Mouse (Mus musculus) embryonic fibroblast, embryonic 13.5 days (primary cell): ENCODE measurements around the gene Nemp1. TPM values are rescaled to one million over a fixed set of nuclear protein-coding genes. Genes with fewer than 3 reads are reported as not detected.

Experiments
- H3K27ac ChIP-seq: 2 replicates; pipeline ENCODE4 v1.5.1; 2012; ENCODE audit warnings: low read length, control low read depth, inconsistent platforms; ENCODE audit not compliant: insufficient read depth
- H3K4me1 ChIP-seq: 2 replicates; pipeline ENCODE4 v1.6.1; 2011; ENCODE audit warnings: low read length; ENCODE audit not compliant: control insufficient read depth, insufficient read depth
- H3K4me3 ChIP-seq: 2 replicates; pipeline ENCODE4 v1.5.1; 2011; ENCODE audit warnings: mild to moderate bottlenecking, control low read depth, low read length; ENCODE audit not compliant: insufficient read depth
- CTCF ChIP-seq: IDR thresholded peaks from 2 replicates; pipeline ENCODE4 v1.5.1; 2011; ENCODE audit warnings: mild to moderate bottlenecking, control low read depth, low read length, moderate library complexity, borderline replicate concordance; ENCODE audit not compliant: insufficient read depth
- POLR2A ChIP-seq: IDR thresholded peaks from 2 replicates; pipeline ENCODE4 v1.6.1; 2011; ENCODE audit warnings: low read depth, mild to moderate bottlenecking, control low read depth, low read length, moderate library complexity
- polyA plus RNA-seq: library from polyadenylated mRNA; stranded (reverse); fragments of >200 nt; gene quantifications from 2 replicates; pipeline ENCODE4 v1.2.4, GENCODE M21; 2011; ENCODE audit warnings: low read depth; ENCODE audit not compliant: missing spikeins, insufficient read length

Gene Nemp1
- polyA plus RNA-seq, 1 experiment, result 10.6 TPM

DNA sequence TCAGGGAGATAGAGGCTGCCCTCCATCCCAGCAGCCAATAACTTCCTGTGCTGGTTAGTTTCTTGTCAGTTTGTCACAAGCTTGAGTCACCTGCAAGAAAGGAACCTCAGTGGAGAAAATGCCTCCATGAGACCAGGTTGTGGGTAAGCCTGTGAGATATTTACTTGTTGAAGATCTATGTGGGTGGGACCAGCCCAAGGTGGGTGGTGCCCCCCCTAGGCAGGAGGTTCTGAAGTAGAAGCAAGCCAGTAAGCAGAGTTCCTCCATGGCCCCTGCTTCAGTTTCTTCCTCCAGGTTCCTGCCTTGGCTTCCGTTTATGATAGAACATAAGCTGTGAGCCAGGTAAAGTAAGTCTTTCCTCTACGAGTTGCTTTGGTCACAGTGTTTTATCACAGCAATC, 69.6 kb downstream of the Nemp1 start:
- H3K4me1 ChIP-seq, result no peaks in the 10 kb centered on the region
- TF ChIP-seq CTCF, result no peak
- no peak for TF ChIP-seq POLR2A

DNA sequence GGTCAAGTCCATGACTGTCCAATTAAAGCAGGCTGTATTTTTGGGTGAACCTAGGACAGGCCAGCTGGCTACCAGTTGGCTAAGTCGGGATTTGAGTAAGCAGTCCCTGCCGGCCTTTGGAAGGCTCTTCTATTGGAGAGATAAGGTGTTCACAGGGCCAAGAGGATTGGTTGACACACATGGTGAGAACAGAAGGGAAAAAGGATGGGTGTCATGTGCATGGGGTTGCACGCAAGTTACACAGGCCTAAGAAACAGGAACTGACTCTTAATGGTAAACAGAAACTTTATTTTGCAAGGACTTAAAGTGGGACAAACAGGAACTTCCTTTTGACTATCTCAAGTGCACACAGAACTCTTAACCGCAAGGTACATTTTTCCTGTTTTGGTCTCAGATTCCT, 70.2 kb downstream of the Nemp1 start:
- Histone ChIP-seq H3K4me3 (no peak overlapping the region), H3K4me1 (no peaks in the 10 kb centered on the region), H3K27ac (no peak overlapping the region)
- TF ChIP-seq POLR2A, result no peak
- no peak for TF ChIP-seq CTCF

More for the DNA sequence above, 69.6 kb downstream of the Nemp1 start:
- Histone ChIP-seq H3K4me3 (no peak overlapping the region), H3K27ac (no peak overlapping the region)

DNA sequence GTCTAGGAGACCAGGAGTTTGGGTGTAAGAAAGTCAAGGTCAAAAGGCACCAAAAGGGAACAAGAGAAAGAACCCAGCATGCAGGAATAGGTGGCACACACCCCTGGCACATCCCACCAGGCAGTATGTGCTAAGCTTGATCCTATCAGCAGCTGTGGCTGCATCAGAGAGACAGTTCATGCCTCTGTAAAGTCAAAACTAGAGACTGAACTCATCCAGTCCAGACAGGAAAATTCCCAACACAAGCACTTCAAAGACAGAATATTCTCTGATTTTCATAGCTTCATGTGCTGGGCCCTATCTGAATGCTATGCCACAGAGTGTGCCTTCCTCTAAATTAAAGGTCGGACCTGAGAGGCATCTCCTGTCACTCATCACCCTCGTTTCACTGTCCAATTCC, 70.9 kb downstream of the Nemp1 start:
- Histone ChIP-seq H3K27ac (no peak overlapping the region), H3K4me1 (no peaks in the 10 kb centered on the region), H3K4me3 (no peak overlapping the region)
- TF ChIP-seq POLR2A, result no peak
- no peak for TF ChIP-seq CTCF

DNA sequence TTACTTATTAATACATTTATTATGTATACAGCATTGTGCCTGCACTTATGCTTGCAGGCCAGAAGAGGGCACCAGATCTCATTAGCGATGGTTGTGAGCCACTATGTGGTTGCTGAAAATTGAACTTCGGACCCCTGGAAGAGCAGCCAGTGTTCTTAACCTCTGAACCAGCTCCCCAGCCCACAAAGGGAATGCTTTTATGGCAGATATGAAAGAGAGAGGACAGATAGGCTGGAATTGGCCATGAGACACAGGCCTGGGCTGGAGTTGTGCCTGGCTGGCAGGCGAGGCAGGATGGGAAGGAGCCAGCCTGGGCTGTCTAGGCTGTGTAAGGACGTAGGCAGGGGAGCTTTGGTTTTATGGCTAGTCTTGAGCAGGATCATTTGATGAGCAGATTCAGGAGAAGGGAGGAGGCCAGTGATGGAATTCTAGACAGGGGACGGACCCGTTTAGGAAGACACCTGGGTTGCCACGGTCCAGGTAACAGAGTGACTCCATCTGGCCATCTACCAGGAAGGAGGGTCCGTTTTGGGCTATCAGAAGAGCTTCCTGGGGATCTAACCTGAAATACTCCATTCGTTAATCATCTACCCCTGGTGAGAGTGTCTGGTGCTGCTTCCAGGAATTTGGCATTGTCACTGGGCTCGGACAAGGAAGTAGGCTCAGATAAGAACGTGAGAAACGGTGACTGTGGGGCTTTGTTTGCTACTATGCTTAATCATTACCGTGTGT, 71.6 kb downstream of the Nemp1 start:
- no peak overlapping the region for H3K4me3 ChIP-seq
- no peak for TF ChIP-seq POLR2A
- peak; percentile 58; the same call in 1 of the 2 replicates for TF ChIP-seq CTCF
- no peaks in the 10 kb centered on the region for H3K4me1 ChIP-seq
- no peak overlapping the region for H3K27ac ChIP-seq

DNA sequence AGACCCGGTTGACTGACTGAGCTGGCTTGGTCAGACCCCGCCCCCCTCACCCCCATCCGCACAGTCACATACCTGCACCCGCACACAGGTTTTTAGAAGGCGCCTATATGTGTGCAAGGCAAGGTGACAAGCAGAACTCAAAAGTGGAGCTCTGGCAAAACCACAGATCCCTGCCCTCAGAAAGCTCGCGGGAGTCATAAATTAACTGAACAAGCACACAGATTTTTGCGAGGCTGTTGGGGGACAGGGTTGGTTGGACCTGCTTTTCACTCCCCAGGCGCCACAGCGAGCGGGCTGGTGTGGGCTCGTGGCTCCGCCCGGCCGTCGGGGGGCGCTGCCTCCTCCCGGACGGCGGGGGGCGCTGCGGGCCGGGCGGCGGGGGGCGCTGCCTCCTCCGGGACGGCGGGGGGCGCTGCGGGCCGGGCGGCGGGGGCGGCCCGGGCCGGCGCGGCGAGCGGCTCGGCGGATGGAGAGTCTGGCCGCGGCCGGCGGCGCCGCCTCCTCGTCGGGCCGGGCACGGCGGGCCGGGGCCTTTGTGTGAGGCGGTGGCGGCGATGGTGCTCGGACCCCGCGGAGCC, 72.5 kb downstream of the Nemp1 start, which contains the start of gene Zbtb39:
Gene Zbtb39, plus strand, starts transcription at position 456 of the 578 bp plus-strand sequence.
- TF ChIP-seq POLR2A (peak; percentile 51; the same call in 1 of the 2 replicates), CTCF (0 out of 2 replicates have a peak, but pooled peaks have one; percentile 17)
- no peaks in the 10 kb centered on the region for H3K4me1 ChIP-seq
- peak within 1 kb of the TSS; percentile 63 for H3K4me3 ChIP-seq

DNA sequence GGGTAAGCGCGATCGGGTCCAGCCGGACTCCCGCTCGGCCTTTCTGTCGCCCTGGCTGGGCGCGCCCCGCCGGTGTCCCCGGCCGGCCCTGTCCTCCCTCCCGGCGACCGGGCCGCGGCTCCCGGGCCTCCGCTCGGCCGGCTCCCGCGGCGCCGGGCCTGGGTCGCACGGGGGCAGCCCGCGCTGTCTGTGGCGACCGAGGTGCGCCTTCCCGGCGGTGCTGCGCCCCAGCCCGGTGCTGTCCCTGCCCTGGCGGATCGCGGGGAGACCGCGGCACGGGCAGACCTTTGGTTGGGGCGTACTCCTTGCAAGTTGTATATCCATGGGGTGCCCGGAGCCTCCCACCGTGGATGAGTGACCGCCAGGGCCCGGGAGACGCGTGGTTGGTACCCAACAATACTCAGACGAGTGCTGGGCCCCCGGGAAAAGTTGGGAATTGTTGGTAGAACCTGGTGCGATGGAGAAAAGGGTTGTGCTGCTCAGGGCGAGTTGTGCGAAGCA, 73.0 kb downstream of the Nemp1 start:
- no peak overlapping the region for H3K27ac ChIP-seq
- no peak for TF ChIP-seq CTCF
- TF ChIP-seq POLR2A, result no peak
- H3K4me3 ChIP-seq, result peak overlapping the region; percentile 63
- no peaks in the 10 kb centered on the region for H3K4me1 ChIP-seq

More for the DNA sequence above, 72.5 kb downstream of the Nemp1 start, which contains the start of gene Zbtb39:
- no peak within 1 kb of the TSS for H3K27ac ChIP-seq

DNA sequence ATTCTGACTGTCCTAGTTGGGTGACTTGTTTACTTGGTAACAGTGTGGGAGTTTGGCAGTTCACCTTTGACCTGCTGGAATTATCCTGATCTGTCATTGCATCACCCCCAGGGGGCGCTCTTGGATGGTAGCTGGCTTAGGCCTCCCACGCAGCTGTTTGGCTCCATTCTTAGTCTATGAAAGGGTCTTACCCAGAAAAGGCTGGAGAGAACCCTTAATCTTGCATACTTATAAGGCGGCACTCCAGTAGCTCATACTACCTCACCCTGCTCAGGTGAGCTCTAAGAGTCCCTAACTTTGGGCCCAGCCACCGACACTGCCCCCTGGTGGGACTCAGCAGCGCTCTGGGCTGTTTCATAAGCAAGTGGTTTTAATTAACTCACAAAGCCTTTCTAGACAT, 78.0 kb downstream of the Nemp1 start:
- Histone ChIP-seq H3K27ac (no peak overlapping the region), H3K4me1 (no peaks in the 10 kb centered on the region), H3K4me3 (no peak overlapping the region)
- 0 out of 2 replicates have a peak, but pooled peaks have one; percentile 22 for TF ChIP-seq CTCF
- no peak for TF ChIP-seq POLR2A

DNA sequence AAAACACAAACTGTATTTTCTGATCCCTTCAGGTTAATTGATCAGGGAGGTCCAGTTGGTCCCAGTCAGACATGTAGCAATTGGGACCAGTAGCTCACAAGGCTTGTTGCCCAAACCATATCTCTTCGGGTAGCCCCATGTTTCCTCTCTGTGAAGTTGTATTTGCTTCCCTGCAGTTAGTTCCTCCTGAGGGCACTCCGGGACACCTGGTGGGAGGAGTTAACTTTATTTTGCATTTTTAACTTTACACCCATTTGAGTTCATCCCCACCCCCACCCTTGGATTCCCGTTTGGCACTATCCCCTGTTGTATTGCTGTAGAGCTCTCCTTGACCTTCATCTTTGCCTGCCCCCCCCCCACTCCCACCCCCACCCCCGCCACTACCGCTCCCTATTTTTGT, 79.2 kb downstream of the Nemp1 start:
- Histone ChIP-seq H3K4me1 (no peaks in the 10 kb centered on the region), H3K4me3 (no peak overlapping the region), H3K27ac (no peak overlapping the region)
- TF ChIP-seq CTCF, result no peak
- TF ChIP-seq POLR2A, result no peak

DNA sequence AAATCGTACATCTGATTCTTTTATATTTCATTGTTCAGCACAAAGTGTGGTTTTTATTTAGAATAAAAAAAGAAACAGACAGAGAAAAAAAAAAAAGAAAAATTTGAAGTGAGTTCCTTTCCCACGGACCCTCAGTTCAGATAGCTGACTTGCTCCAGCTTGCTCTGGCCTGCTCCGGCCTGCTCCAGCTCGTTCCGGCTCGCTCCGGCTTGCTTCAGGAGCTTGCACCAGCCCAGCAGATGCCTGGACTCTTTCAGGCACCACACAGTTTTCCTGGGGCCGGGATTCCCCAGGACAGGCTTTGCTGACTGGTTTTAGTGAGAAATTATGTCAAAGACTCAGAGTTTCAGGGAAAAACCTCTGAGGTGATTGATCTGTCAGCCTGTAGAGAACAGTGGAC, 80.6 kb downstream of the Nemp1 start:
- H3K4me1 ChIP-seq, result no peaks in the 10 kb centered on the region
- H3K27ac ChIP-seq, result no peak overlapping the region
- no peak overlapping the region for H3K4me3 ChIP-seq
- no peak for TF ChIP-seq CTCF
